In the genomic region with DNA sequence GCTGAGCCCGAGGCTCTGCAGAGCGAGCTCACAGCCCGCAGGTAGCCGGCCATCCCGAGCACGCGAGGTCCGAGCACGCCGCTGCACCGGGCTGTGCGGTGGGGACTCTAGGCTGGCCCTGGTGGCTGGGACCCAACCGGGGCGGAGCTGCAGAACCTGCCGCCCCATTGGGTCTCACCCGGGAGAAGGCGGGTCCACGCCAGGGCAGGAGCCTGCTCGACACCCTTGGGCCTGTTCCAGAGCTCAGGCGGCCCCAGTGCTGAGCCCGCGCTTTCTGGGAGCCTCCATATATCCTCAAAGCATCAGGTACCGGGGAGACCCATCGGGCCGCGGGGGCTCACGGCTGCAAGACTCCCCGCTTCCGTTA, we compare ENCODE assay signal across 8 mouse cellular contexts. TPM values are rescaled to one million over a fixed set of nuclear protein-coding genes. Genes with fewer than 3 reads are reported as not detected.
DNase-seq lines count a peak whose midpoint lies in the region; ATAC-seq lines count a peak whose summit lies in the region.

A gene (minus strand): TSS at position 169 of the 367 bp plus-strand sequence.

- peak; percentile 95 for ATAC-seq in hindbrain, embryonic 11.5 days (ENCODE audit: low FRiP score)

- 2% methylated on average over 29 of the region's 29 CpGs for WGBS in hindbrain, embryonic 11.5 days

- H3K4me3 ChIP-seq in hindbrain, embryonic 11.5 days (ENCODE audit: low read depth, low read length): peak within 1 kb of the TSS; percentile 95

- no peaks in the 10 kb centered on the region for H3K4me1 ChIP-seq in hindbrain, embryonic 11.5 days (replicated peaks; ENCODE audit: control insufficient read depth, insufficient read depth, low read length)

- peak within 1 kb of the TSS; percentile 94 for H3K27ac ChIP-seq in hindbrain, embryonic 11.5 days (ENCODE audit: low read depth, low read length)

- no peaks in the 10 kb centered on the region for H3K27me3 ChIP-seq in hindbrain, embryonic 11.5 days (ENCODE audit: control insufficient read depth, insufficient read depth, low read length)

- H3K4me2 ChIP-seq in hindbrain, embryonic 11.5 days (replicated peaks; ENCODE audit: low read depth, low read length): peak within 1 kb of the TSS; percentile 93

- no peaks in the 10 kb centered on the region for H3K9me3 ChIP-seq in hindbrain, embryonic 11.5 days (ENCODE audit: control insufficient read depth, low read length)

- no peaks in the 10 kb centered on the region for H3K36me3 ChIP-seq in hindbrain, embryonic 11.5 days (ENCODE audit: control insufficient read depth, insufficient read depth, low read length)

- peak within 1 kb of the TSS; percentile 96 for H3K9ac ChIP-seq in hindbrain, embryonic 11.5 days (ENCODE audit: low read depth, low read length)

- DNase-seq in MN1 (ENCODE audit: low spot score): peak; percentile 88
- DNase-seq in cerebellum, adult 9-10 months: peak; percentile 93
- peak; percentile 77 to 90 for DNase-seq in frontal cortex, adult 2 months (ENCODE audit: extremely low spot score in 1 of 2, low spot score in 1 of 2)
- peak; percentile 87 for DNase-seq in hindbrain, embryonic 11.5 days (ENCODE audit: low spot score)
- DNase-seq in layer of hippocampus, postnatal 10 days (ENCODE audit: low spot score in 2 of 2): peak; percentile 88 to 92
- DNase-seq in lung, postnatal 10 days: peak; percentile 96
- peak; percentile 93 for DNase-seq in ovary, postnatal 36 days (ENCODE audit: low spot score)
- peak; percentile 92 for DNase-seq in thymus, postnatal 25 days

RNA-seq across cellular contexts. Expression of the gene that starts here (rescaled TPM):
- polyA plus RNA-seq in frontal cortex, adult 2 months (2012; rRNA removed): 97.6 and 107 TPM in 2 replicates
- 331 and 352 TPM in 2 replicates for polyA plus RNA-seq in hindbrain, embryonic 11.5 days (2014; fragmentation: Nextera tagmentation; extraction: Ambion mirVana)
- total RNA-seq in layer of hippocampus, postnatal 10 days (2021): 10 to 100 TPM; 60.9 to 67.7 TPM

Comparison
In these comparisons a context has a peak if more than half of its experiments do, and no peak if none do; other contexts are left out.
1. Peak in every context shown above with its lines: DNase-seq, ATAC-seq, H3K4me3 ChIP-seq and H3K27ac ChIP-seq.